Mouse (Mus musculus) leukemia stem cell, adult 10-12 weeks (primary cell): ENCODE data around the gene Klf8. TPM values are rescaled to one million over a fixed set of nuclear protein-coding genes. Genes with fewer than 3 reads are reported as not detected.

Experiments used
- polyA plus RNA-seq: library from polyadenylated mRNA; stranded (reverse); fragments of >175 nt; gene quantifications from 2 replicates; pipeline ENCODE4 v1.2.3, GENCODE M21; 2012; ENCODE audit warnings: low replicate concordance

Gene Klf8
- polyA plus RNA-seq = 1.5 and 1.8 TPM in 2 replicates

GRCm38 (mm10) chrX:153237304-153237919, at the start of gene Klf8:
Gene Klf8, plus strand, starts transcription at chrX:153237466.

Other genes with a start within 250 kb of the Klf8 start
- gene Usp51, start 231.0 kb upstream of the Klf8 start, polyA plus RNA-seq = 0.46 and 0.48 TPM in 2 replicates
- 0.53 and 0.90 TPM in 2 replicates for gene Mageh1, start 199.9 kb upstream of the Klf8 start, polyA plus RNA-seq
- gene Foxr2, start 118.7 kb upstream of the Klf8 start, polyA plus RNA-seq = not detected in 2 replicates
- 1.8 and 2.1 TPM in 2 replicates for gene Rragb, start 97.5 kb upstream of the Klf8 start, polyA plus RNA-seq